Mouse (Mus musculus) lung, embryonic 16.5 days (tissue): ENCODE results near the gene Mfap5. TPM values are rescaled to one million over a fixed set of nuclear protein-coding genes. Genes with fewer than 3 reads are reported as not detected.

Experiments
- ATAC-seq: fragments of 200-750 bp; cut with Nextera tagmentation; 2 replicates; pipeline ENCODE4 v1.8.0; 2017; ENCODE audit warnings: low read depth, mild to moderate bottlenecking, moderate library complexity
- H3K27ac ChIP-seq: fragments of 300-500 bp; sonication (generic); 2 replicates; pipeline ENCODE4 v1.5.1; 2014; ENCODE audit warnings: mild to moderate bottlenecking, control low read depth, low read length
- H3K27me3 ChIP-seq: fragments of 300-500 bp; sonication (generic); 2 replicates; pipeline ENCODE4 v1.6.1; 2014; ENCODE audit warnings: low read depth, low read length, mixed read lengths; ENCODE audit not compliant: control insufficient read depth, insufficient read depth
- H3K36me3 ChIP-seq: fragments of 300-500 bp; sonication (generic); 2 replicates; pipeline ENCODE4 v1.6.1; 2014; ENCODE audit warnings: low read length; ENCODE audit not compliant: control insufficient read depth, insufficient read depth
- H3K4me1 ChIP-seq: fragments of 300-500 bp; sonication (generic); replicated peaks from 2 replicates; pipeline ENCODE4 v1.6.1; 2014; ENCODE audit warnings: low read length, mixed read lengths; ENCODE audit not compliant: control insufficient read depth, insufficient read depth
- H3K4me2 ChIP-seq: fragments of 300-500 bp; sonication (generic); 2 replicates; pipeline ENCODE4 v1.6.1; 2014; ENCODE audit warnings: low read depth, low read length, control low read depth
- H3K4me3 ChIP-seq: fragments of 300-500 bp; sonication (generic); 2 replicates; pipeline ENCODE4 v1.5.1; 2014; ENCODE audit warnings: mild to moderate bottlenecking, low read length, control low read depth
- H3K9ac ChIP-seq: fragments of 300-500 bp; sonication (generic); 2 replicates; pipeline ENCODE4 v1.6.1; 2014; ENCODE audit warnings: low read length, control low read depth
- H3K9me3 ChIP-seq: fragments of 300-500 bp; sonication (generic); 2 replicates; pipeline ENCODE4 v1.6.1; 2016; ENCODE audit warnings: low read length; ENCODE audit not compliant: control insufficient read depth
- WGBS: fragments of 180-500 bp; shearing (Covaris S2); extraction: QIAGEN DNeasy Blood & Tissue Kit; methylation state at CpG from one replicate; pipeline ENCODE4 v1.1.7; 2014; 5-methylcytosine and 5-hydroxymethylcytosine counted together
- polyA plus RNA-seq: library from polyadenylated mRNA; unstranded; fragments of >200 nt; fragmentation: Nextera tagmentation; extraction: Ambion mirVana; gene quantifications from 2 replicates; pipeline ENCODE4 v1.2.1, GENCODE M21; 2015

The Mfap5 gene
- polyA plus RNA-seq, 1 experiment from 2014 or later = 26.4 TPM

DNA sequence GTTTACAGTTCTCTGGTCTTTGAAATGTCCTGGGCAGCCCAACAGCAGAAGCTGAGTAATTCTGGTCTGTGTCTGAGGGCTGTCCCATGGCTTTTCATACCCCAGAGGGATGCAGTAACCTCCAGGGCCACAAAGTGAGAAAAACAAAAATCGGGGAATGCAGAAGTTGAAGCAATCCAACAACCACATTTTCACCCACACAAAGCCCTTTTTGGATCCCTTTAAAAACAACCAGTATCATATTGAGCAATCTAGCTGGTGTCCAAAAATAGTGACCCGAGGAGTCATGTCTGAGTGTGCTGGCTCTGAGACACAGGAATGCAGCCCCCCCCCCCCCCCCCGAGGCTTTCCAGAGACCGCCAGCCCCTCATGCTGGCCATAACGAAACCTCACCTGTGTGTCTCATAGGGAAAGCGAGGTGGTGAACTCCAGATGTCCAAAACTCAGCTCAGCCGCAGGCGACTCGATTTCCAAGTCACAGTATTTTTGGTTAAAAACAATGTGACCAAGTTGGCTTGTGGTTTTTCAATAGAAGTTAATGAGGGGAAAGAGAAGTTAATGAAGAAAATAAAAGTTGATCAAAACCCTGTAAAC is 39.7 kb downstream of the Mfap5 start:
- no peaks in the 10 kb centered on the region for H3K27me3 ChIP-seq
- H3K4me3 ChIP-seq = no peak overlapping the region
- WGBS = 44% methylated on average over 9 of the region's 9 CpGs
- H3K9me3 ChIP-seq = no peaks in the 10 kb centered on the region
- H3K9ac ChIP-seq = no peak overlapping the region
- H3K4me1 ChIP-seq = no peaks in the 10 kb centered on the region
- ATAC-seq = peak; percentile 41; the same call in 1 of the 2 replicates
- no peaks in the 10 kb centered on the region for H3K36me3 ChIP-seq
- H3K27ac ChIP-seq = no peak overlapping the region
- no peak overlapping the region for H3K4me2 ChIP-seq

DNA sequence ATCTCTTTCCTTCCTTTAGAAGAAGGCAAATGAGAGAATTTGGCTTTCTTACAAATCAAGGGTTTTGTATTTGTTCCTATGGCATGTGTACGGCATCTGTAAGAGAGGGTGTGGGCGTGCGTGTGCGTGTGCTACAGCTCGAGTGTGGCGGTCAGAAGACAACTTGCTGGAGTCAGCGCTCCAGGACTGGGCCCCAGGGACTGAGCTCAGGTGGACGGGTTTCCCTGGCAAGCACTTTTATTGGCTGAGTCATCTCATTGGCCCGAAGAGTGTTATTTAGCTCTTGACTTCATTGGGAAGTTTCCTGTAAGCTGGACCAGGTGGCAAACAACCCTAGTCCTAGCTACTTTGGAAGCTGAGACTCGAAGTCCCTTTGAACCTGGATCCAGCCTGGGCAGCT is 40.3 kb downstream of the Mfap5 start:
- H3K9me3 ChIP-seq = no peaks in the 10 kb centered on the region

DNA sequence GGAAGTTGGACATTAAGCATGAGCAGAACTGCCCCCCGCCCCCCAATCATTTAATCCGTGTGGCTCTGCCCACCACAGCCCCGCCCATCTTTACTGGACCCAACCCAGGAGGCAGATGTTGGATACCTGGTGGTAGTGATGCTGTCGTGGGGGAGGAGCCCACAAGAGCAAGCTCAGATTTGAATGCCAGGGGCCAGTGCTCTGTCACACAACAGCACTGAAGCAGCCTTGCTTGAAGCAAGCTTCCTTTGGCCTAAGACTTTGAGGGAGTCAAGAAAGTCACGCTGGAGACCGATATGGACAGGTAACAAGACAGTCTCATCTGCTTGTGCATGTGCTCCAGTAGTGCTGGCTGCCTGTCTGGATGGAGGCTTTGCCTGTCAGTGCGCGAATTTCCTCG is 48.0 kb downstream of the Mfap5 start, which contains the start of gene Aicda:
TSS of gene Aicda (plus strand) at position 196 of the 400 bp plus-strand sequence.
- Histone ChIP-seq H3K4me1 (no peaks in the 10 kb centered on the region), H3K36me3 (no peaks in the 10 kb centered on the region), H3K4me3 (no peak within 1 kb of the TSS), H3K9ac (no peak within 1 kb of the TSS), H3K27me3 (no peaks in the 10 kb centered on the region; the same call in 1 of the 2 replicates), H3K9me3 (no peaks in the 10 kb centered on the region), H3K4me2 (no peak within 1 kb of the TSS), H3K27ac (no peak within 1 kb of the TSS)
- WGBS = 63% methylated on average over 9 of the region's 9 CpGs
- ATAC-seq = no peak

More for the DNA sequence above, 40.3 kb downstream of the Mfap5 start:
- Histone ChIP-seq H3K4me3 (no peak overlapping the region), H3K27ac (no peak overlapping the region), H3K4me1 (no peaks in the 10 kb centered on the region), H3K27me3 (no peaks in the 10 kb centered on the region), H3K4me2 (no peak overlapping the region), H3K9ac (no peak overlapping the region), H3K36me3 (no peaks in the 10 kb centered on the region)
- 61% methylated on average over 10 of the region's 10 CpGs for WGBS
- no peak for ATAC-seq

DNA sequence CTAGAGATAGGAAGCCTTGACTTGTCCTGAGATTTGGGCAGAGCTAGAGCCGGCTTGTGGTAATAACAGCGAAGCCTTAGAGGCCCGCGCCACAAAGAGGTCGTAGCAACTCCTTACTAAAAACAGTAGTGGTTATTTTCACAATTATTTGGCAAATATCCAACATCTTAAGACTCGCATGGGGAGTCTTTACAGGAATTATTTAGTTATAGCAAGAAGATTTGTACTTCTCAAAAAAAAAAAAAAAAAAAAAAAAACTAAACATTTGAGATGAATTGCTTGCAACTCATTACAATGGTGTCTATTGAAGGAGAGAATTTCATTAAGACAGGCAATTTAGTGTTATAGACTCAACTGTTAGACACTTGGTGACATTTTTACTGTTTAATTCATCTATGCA is 48.5 kb downstream of the Mfap5 start:
- Histone ChIP-seq H3K4me3 (no peak overlapping the region), H3K9me3 (no peaks in the 10 kb centered on the region), H3K36me3 (no peaks in the 10 kb centered on the region), H3K27ac (no peak overlapping the region), H3K4me2 (no peak overlapping the region), H3K9ac (no peak overlapping the region), H3K4me1 (no peaks in the 10 kb centered on the region), H3K27me3 (no peaks in the 10 kb centered on the region; the same call in 1 of the 2 replicates)
- no peak for ATAC-seq
- whole genome bisulfite sequencing = 45% methylated on average over 6 of the region's 6 CpGs

DNA sequence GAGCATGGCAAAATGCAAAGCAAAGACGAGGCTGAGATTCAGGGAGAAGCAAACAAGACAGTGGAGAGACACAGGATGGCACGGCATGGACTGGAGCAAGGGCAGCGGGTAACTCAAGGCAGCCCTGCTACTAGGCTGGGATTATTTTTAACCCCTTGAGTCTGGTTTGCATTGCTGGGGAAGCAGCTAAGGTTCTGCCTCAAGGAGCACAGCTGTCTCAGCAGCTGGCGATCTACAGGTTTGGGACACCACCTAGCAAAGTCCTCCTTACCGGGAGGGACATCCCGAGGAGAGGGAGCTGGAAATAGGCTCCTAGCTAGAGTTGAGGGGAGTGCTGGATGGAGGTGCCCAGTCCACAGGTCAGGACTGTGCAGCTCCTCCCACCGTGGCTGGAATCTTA is 49.6 kb downstream of the Mfap5 start:
- no peaks in the 10 kb centered on the region for H3K4me1 ChIP-seq
- H3K27ac ChIP-seq = no peak overlapping the region
- WGBS = 27% methylated on average over 7 of the region's 7 CpGs
- ATAC-seq = no peak
- H3K4me3 ChIP-seq = no peak overlapping the region
- no peaks in the 10 kb centered on the region for H3K36me3 ChIP-seq
- no peak overlapping the region for H3K4me2 ChIP-seq
- H3K9ac ChIP-seq = no peak overlapping the region
- no peaks in the 10 kb centered on the region; the same call in 1 of the 2 replicates for H3K27me3 ChIP-seq
- no peaks in the 10 kb centered on the region for H3K9me3 ChIP-seq

DNA sequence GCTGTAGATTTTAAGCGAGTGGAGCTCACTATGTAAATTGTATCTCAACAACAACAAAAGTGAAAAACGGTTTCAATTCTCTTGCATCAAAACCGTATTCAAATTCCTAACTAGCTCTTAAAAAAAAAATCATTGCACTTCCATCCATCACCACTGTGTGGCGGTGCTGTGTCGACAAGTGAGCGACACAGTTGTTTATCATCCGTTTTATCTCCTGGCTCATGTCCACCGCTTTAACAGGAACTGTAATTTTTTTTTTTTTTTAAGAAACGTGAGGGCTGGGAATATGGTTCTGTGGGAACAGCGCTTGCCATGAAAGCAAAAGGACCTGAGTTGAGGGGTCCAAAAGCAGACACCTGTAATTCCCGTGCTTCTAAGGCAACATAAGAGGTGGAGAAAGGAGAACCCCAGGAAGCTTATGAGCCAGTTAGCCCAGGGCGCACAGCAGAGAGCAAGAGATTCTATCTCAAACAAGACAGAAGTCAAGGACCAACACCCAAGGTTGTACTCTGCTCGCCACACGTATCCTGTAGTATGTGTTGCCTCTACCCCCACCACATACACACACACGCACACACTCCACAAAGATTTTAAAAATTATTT is 51.4 kb downstream of the Mfap5 start:
- no peaks in the 10 kb centered on the region for H3K9me3 ChIP-seq
- no peaks in the 10 kb centered on the region for H3K36me3 ChIP-seq
- no peak overlapping the region for H3K4me2 ChIP-seq
- no peak overlapping the region for H3K4me3 ChIP-seq
- WGBS = 23% methylated on average over 15 of the region's 15 CpGs
- no peaks in the 10 kb centered on the region; the same call in 1 of the 2 replicates for H3K27me3 ChIP-seq
- ATAC-seq = no peak
- no peak overlapping the region for H3K9ac ChIP-seq
- H3K4me1 ChIP-seq = no peaks in the 10 kb centered on the region
- H3K27ac ChIP-seq = no peak overlapping the region

DNA sequence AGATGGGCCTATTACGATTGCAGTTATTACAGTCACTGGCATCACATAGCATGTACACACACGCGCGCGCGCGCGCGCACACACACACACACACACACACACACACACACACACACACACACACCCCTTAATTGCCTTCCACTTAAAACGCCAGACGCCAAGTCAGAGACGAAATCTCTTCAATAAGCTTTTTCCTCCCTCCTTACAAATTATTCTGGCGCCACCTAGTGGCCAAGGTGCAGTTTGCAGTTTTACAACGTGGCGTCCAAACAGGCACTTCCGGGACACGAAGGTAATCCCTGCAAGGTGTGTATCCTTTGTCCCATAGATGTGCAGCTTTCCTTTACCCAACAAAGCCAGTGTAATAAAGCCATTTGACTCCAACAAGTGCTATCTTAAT is 54.8 kb downstream of the Mfap5 start:
- no peak overlapping the region for H3K27ac ChIP-seq
- H3K36me3 ChIP-seq = no peaks in the 10 kb centered on the region
- ATAC-seq = peak; percentile 35; the same call in 1 of the 2 replicates
- WGBS = 12% methylated on average over 17 of the region's 17 CpGs
- H3K27me3 ChIP-seq = no peaks in the 10 kb centered on the region
- H3K4me2 ChIP-seq = peak overlapping the region; percentile 47
- no peaks in the 10 kb centered on the region for H3K4me1 ChIP-seq
- H3K4me3 ChIP-seq = peak overlapping the region; percentile 14
- no peak overlapping the region for H3K9ac ChIP-seq
- no peaks in the 10 kb centered on the region for H3K9me3 ChIP-seq

DNA sequence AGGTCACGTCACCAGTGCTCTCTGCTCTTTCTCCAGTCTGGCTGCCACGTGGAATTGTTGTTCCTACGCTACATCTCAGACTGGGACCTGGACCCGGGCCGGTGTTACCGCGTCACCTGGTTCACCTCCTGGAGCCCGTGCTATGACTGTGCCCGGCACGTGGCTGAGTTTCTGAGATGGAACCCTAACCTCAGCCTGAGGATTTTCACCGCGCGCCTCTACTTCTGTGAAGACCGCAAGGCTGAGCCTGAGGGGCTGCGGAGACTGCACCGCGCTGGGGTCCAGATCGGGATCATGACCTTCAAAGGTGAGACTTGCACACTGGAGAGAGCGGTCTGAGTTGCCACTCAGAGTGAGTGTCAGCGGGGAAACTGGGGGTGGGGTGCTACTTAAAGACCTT is 55.4 kb downstream of the Mfap5 start:
- 73% methylated on average over 20 of the region's 20 CpGs for WGBS
- Histone ChIP-seq H3K4me3 (no peak overlapping the region), H3K4me1 (no peaks in the 10 kb centered on the region), H3K27ac (no peak overlapping the region), H3K9ac (no peak overlapping the region), H3K27me3 (no peaks in the 10 kb centered on the region), H3K36me3 (no peaks in the 10 kb centered on the region), H3K4me2 (no peak overlapping the region), H3K9me3 (no peaks in the 10 kb centered on the region)
- ATAC-seq = peak; percentile 32; the same call in 1 of the 2 replicates

DNA sequence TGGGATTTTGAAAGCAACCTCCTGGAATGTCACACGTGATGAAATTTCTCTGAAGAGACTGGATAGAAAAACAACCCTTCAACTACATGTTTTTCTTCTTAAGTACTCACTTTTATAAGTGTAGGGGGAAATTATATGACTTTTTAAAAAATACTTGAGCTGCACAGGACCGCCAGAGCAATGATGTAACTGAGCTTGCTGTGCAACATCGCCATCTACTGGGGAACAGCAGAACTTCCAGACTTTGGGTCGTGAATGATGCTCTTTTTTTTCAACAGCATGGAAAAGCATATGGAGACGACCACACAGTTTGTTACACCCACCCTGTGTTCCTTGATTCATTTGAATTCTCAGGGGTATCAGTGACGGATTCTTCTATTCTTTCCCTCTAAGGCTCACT is 56.8 kb downstream of the Mfap5 start:
- Histone ChIP-seq H3K4me3 (no peak overlapping the region), H3K4me1 (no peaks in the 10 kb centered on the region), H3K9me3 (no peaks in the 10 kb centered on the region), H3K4me2 (no peak overlapping the region), H3K27me3 (no peaks in the 10 kb centered on the region), H3K36me3 (no peaks in the 10 kb centered on the region), H3K27ac (no peak overlapping the region), H3K9ac (no peak overlapping the region)
- ATAC-seq = no peak
- 2% methylated on average over 6 of the region's 6 CpGs for WGBS
